Mouse (Mus musculus): ENCODE results near the gene Lamtor5.

Gene Lamtor5

GRCm38 (mm10) chr3:107278479-107279269 lies at the start of gene Lamtor5:
Gene Lamtor5 (plus strand): TSS chr3:107278858.
- DNase-seq (ENCODE audit: low spot score): peak; percentile 88

- DNase-seq (ENCODE audit: low spot score): no peak
These were observed 49.4 kb upstream of the Lamtor5 start for GRCm38 (mm10) chr3:107229221-107229620.

- DNase-seq (ENCODE audit: low spot score): no peak
These were observed 48.8 kb upstream of the Lamtor5 start for GRCm38 (mm10) chr3:107229822-107230221.

GRCm38 (mm10) chr3:107230527-107230926 lies 48.1 kb upstream of the Lamtor5 start, which contains the start of gene A630076J17Rik:
Gene A630076J17Rik (plus strand): TSS chr3:107230614.
- DNase-seq (ENCODE audit: low spot score): no peak

- no peak for DNase-seq (ENCODE audit: low spot score)
These were observed 47.5 kb upstream of the Lamtor5 start for GRCm38 (mm10) chr3:107231202-107231601.

GRCm38 (mm10) chr3:107233351-107233813 lies 45.3 kb upstream of the Lamtor5 start:
- DNase-seq (ENCODE audit: low spot score): peak; percentile 87

GRCm38 (mm10) chr3:107233945-107234344 lies 44.7 kb upstream of the Lamtor5 start:
- no peak for DNase-seq (ENCODE audit: low spot score)

GRCm38 (mm10) chr3:107238051-107238450 lies 40.6 kb upstream of the Lamtor5 start:
- no peak for DNase-seq (ENCODE audit: low spot score)

- no peak for DNase-seq (ENCODE audit: low spot score)
These were observed 40.1 kb upstream of the Lamtor5 start for GRCm38 (mm10) chr3:107238471-107238980.

GRCm38 (mm10) chr3:107239607-107240006 lies 39.1 kb upstream of the Lamtor5 start, which contains the start of gene Prok1:
Gene Prok1 (minus strand): TSS chr3:107239707.
- DNase-seq (ENCODE audit: low spot score): no peak

- no peak for DNase-seq (ENCODE audit: low spot score)
These were observed 37.1 kb upstream of the Lamtor5 start for GRCm38 (mm10) chr3:107241389-107242094.

- DNase-seq (ENCODE audit: low spot score): no peak
These were observed 31.8 kb upstream of the Lamtor5 start for GRCm38 (mm10) chr3:107246876-107247275.

- no peak for DNase-seq (ENCODE audit: low spot score)
These were observed 29.6 kb upstream of the Lamtor5 start for GRCm38 (mm10) chr3:107249042-107249441.

- DNase-seq (ENCODE audit: low spot score): no peak
These were observed 28.3 kb upstream of the Lamtor5 start for GRCm38 (mm10) chr3:107250320-107250719.

- no peak for DNase-seq (ENCODE audit: low spot score)
These were observed 26.6 kb upstream of the Lamtor5 start for GRCm38 (mm10) chr3:107252035-107252434.

- no peak for DNase-seq (ENCODE audit: low spot score)
These were observed 24.7 kb upstream of the Lamtor5 start for GRCm38 (mm10) chr3:107253925-107254324.

- DNase-seq (ENCODE audit: low spot score): no peak
These were observed 22.7 kb upstream of the Lamtor5 start for GRCm38 (mm10) chr3:107255992-107256391.

- no peak for DNase-seq (ENCODE audit: low spot score)
These were observed 21.9 kb upstream of the Lamtor5 start for GRCm38 (mm10) chr3:107256724-107257123.

GRCm38 (mm10) chr3:107257924-107258323 lies 20.7 kb upstream of the Lamtor5 start:
- DNase-seq (ENCODE audit: low spot score): no peak

- no peak for DNase-seq (ENCODE audit: low spot score)
These were observed 17.5 kb upstream of the Lamtor5 start for GRCm38 (mm10) chr3:107260956-107261850.

- DNase-seq (ENCODE audit: low spot score): no peak
These were observed 16.9 kb upstream of the Lamtor5 start for GRCm38 (mm10) chr3:107261851-107262165.

GRCm38 (mm10) chr3:107266814-107267345 lies 11.8 kb upstream of the Lamtor5 start:
- no peak for DNase-seq (ENCODE audit: low spot score)

All from ovary, postnatal 14 days (tissue).